Mouse (Mus musculus) limb, embryonic 11.5 days (tissue): ENCODE data around the gene Zfp386. TPM values are rescaled to one million over a fixed set of nuclear protein-coding genes. Genes with fewer than 3 reads are reported as not detected.

ENCODE experiments used
- ATAC-seq: fragments of 200-750 bp; cut with Nextera tagmentation; 2 replicates; pipeline ENCODE4 v1.8.0; 2017; ENCODE audit warnings: low read depth; ENCODE audit not compliant: insufficient number of reproducible peaks, low FRiP score, low TSS enrichment
- DNase-seq: peaks from one replicate; pipeline ENCODE4 v3.0.0-alpha.2; 2015; ENCODE audit warnings: low spot score
- H3K27ac ChIP-seq: fragments of 300-500 bp; sonication (generic); replicated peaks from 2 replicates; pipeline ENCODE4 v1.5.1; 2014; ENCODE audit warnings: low read depth, mild to moderate bottlenecking, low read length
- H3K27me3 ChIP-seq: fragments of 300-500 bp; sonication (generic); 2 replicates; pipeline ENCODE4 v1.6.1; 2014; ENCODE audit warnings: mild to moderate bottlenecking, low read length, mixed read lengths; ENCODE audit not compliant: control insufficient read depth, insufficient read depth
- H3K36me3 ChIP-seq: fragments of 300-500 bp; sonication (generic); 2 replicates; pipeline ENCODE4 v1.6.1; 2014; ENCODE audit warnings: mild to moderate bottlenecking, low read length, moderate library complexity, mixed read lengths; ENCODE audit not compliant: control insufficient read depth, insufficient read depth
- H3K4me1 ChIP-seq: fragments of 300-500 bp; sonication (generic); 2 replicates; pipeline ENCODE4 v1.6.1; 2014; ENCODE audit warnings: low read length, mixed read lengths; ENCODE audit not compliant: control insufficient read depth, insufficient read depth
- H3K4me2 ChIP-seq: fragments of 300-500 bp; sonication (generic); 2 replicates; pipeline ENCODE4 v1.6.1; 2014; ENCODE audit warnings: low read depth, mild to moderate bottlenecking, moderate library complexity; ENCODE audit not compliant: severe bottlenecking
- H3K4me3 ChIP-seq: fragments of 300-500 bp; sonication (generic); 2 replicates; pipeline ENCODE4 v1.5.1; 2014; ENCODE audit warnings: low read depth, low read length
- H3K9ac ChIP-seq: fragments of 300-500 bp; sonication (generic); 2 replicates; pipeline ENCODE4 v1.6.1; 2014; ENCODE audit warnings: mild to moderate bottlenecking, low read length
- H3K9me3 ChIP-seq: fragments of 300-500 bp; sonication (generic); 2 replicates; pipeline ENCODE4 v1.6.1; 2016; ENCODE audit warnings: low read length; ENCODE audit not compliant: control insufficient read depth
- WGBS: fragments of 180-500 bp; shearing (Covaris S2); extraction: QIAGEN DNeasy Blood & Tissue Kit; methylation state at CpG from one replicate; pipeline ENCODE4 v1.1.7; 2014; 5-methylcytosine and 5-hydroxymethylcytosine counted together
- polyA plus RNA-seq: library from polyadenylated mRNA; unstranded; fragments of >200 nt; fragmentation: Nextera tagmentation; extraction: Ambion mirVana; gene quantifications from 2 replicates; pipeline ENCODE4 v1.2.1, GENCODE M21; 2014

The Zfp386 gene
- polyA plus RNA-seq, 1 experiment from 2014 or later: 61.2 TPM

DNA sequence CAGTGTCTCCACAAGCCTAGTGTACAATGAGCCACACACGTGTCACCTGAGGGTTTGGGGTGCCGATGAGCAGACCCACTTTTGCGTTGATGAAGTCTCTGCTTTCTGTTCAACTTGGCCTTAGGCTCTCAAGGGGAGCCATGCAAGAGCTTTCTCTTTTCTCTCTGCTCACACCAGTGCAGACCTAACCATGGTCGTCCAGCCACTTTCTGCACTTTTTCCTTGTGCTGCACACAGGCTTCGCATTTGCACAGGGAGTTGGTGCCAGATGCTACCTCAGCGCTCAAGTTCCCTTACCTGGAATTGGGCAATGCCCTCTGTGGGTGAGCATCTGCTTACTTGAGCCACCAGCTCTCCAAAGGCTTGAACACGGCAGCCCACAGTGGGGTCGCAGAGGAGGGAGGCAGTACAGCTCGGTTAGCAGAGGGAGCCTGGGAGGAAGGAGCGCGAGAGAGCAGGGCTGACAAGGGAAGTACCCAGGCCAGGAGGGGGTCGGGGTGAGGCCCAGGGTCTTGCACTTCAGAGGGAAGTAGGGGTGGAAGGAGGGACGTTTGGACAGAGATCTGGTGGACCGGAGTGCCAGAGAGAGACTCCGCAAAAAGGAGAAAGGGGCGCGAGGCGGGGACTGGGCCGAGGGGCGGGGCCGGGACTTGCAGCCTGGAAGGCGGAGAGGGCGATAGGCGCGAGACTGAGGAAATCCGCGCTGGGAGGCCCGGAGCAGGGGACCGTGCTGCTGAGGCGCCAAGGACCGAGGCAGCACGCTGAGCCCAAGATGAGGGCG lies 29.7 kb downstream of the Zfp386 start, which contains the start of gene Vipr2:
Gene Vipr2, plus strand, starts transcription at position 653 of the 781 bp plus-strand sequence.
- H3K36me3 ChIP-seq: no peaks in the 10 kb centered on the region
- H3K9me3 ChIP-seq: no peaks in the 10 kb centered on the region
- peak within 1 kb of the TSS; percentile 50 for H3K4me3 ChIP-seq
- 6% methylated on average over 33 of the region's 33 CpGs for WGBS
- DNase-seq: peak; percentile 86
- peaks cover 5% of the 10 kb centered on the region; the same call in 1 of the 2 replicates for H3K27me3 ChIP-seq
- peak; percentile 93 for ATAC-seq
- peak within 1 kb of the TSS; percentile 90 for H3K4me2 ChIP-seq
- H3K27ac ChIP-seq: no peak within 1 kb of the TSS
- H3K9ac ChIP-seq: peak within 1 kb of the TSS; percentile 67
- no peaks in the 10 kb centered on the region for H3K4me1 ChIP-seq

DNA sequence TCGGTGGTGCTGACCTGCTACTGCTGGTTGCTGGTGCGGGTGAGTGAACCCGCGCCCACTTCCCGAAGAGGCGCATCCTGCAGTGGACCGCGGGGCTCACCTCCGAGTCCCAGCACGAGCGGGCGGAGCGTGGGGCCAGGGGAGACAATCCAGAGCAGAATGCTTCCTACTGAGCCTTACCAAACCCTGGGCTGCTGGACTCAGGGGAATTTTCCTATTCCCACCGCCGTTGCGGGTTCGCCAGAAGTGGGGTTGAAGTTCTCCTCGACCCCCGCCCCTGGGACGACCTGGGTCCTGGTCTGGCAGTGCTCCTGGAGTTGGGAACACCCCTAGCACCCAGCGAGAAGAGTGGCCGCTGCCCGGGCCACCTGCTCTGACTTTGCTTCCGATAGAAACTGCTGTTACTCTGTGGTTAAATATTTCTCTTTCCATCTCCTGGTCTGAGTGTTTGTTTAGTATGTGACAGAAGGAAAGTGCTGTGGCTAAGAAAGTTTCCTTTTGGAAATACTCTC lies 30.4 kb downstream of the Zfp386 start:
- no peak for ATAC-seq
- no peak for DNase-seq
- no peaks in the 10 kb centered on the region for H3K4me1 ChIP-seq
- no peaks in the 10 kb centered on the region for H3K9me3 ChIP-seq
- H3K36me3 ChIP-seq: no peaks in the 10 kb centered on the region
- peak overlapping the region; percentile 67 for H3K9ac ChIP-seq
- no peak overlapping the region for H3K27ac ChIP-seq
- peak overlapping the region; percentile 90 for H3K4me2 ChIP-seq
- under 1% methylated on average over 24 of the region's 24 CpGs for WGBS
- H3K27me3 ChIP-seq: peaks cover 5% of the 10 kb centered on the region; the same call in 1 of the 2 replicates
- peak overlapping the region; percentile 50 for H3K4me3 ChIP-seq

DNA sequence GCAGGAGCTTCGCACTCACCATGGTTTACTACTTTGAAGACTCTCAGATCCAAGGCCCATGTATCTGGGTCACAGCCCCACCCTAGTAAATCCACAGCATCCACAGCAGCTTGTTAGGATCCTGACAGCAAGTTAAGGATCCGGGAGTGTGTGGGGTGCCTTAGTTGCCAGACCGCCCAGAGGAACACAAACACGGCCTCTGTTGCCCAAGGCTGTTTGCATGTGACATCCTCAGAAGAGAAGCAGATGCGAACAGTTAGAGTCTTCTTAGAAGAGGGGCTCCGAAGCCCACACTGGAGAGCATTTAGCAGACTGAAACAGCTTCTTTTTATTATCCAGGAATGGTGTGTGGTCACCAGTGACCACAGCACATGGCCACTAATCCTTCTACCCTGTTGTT lies 35.6 kb downstream of the Zfp386 start:
- Histone ChIP-seq H3K4me1 (no peaks in the 10 kb centered on the region), H3K27me3 (peaks cover 3% of the 10 kb centered on the region; the same call in 1 of the 2 replicates), H3K27ac (no peak overlapping the region), H3K36me3 (no peaks in the 10 kb centered on the region), H3K9me3 (no peaks in the 10 kb centered on the region), H3K9ac (no peak overlapping the region), H3K4me2 (no peak overlapping the region), H3K4me3 (no peak overlapping the region)
- DNase-seq (no peak), ATAC-seq (no peak)
- WGBS: 68% methylated on average over 6 of the region's 6 CpGs

DNA sequence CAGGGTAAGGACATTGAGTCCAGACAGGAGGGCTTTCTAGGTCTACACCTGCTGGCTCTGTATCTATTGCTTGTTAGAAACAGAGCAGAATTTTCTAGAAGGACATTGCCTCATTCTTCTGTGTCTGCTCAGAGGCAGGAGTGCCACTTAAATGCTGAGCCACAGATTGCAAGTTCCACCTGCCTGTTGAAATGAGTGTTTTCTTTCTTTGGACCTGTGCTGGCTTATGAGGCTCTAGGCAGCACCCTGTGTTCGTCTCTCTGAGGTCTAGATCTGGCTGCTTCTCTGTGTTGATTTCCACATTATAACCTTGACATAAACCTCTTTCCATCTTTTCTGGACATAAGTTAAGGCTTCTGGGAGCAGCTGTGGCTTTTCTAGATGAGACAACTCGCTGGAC lies 36.8 kb downstream of the Zfp386 start:
- WGBS: 82% methylated on average over 2 of the region's 2 CpGs
- ATAC-seq (no peak), DNase-seq (no peak)
- Histone ChIP-seq H3K4me1 (no peaks in the 10 kb centered on the region), H3K4me2 (no peak overlapping the region), H3K9me3 (no peaks in the 10 kb centered on the region), H3K9ac (no peak overlapping the region), H3K27me3 (no peaks in the 10 kb centered on the region), H3K27ac (no peak overlapping the region), H3K4me3 (no peak overlapping the region), H3K36me3 (no peaks in the 10 kb centered on the region)

DNA sequence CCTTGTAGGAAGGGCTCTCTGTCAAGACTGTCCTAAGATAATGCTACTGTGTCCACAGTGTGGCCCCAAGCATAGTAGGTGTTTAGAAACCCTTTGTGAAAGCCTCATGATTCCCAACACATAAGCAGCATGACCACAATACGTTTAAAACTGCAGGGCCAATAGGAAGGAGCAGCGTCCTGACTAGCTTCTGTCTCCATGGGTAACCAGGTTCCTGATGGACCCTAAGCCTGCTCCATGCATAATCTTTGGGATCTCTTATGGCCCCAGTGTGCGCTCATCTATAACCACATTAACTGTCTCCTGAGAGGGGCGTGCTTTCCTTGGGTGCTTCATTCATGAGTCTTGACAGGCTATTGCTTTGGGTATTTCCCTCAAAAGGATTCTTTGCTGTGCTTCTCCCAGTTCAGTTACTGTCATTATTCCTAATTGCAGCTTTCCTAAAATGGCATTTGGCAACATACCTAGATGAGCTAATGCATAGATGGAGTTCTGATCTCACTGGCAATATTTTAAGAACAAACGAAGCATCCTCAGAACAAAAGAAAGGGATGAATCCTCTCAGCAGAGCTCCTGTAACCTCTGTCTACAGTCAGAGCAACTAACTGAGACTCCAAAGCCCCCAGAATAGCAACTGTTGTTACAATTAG lies 39.6 kb downstream of the Zfp386 start:
- Histone ChIP-seq H3K27ac (no peak overlapping the region), H3K4me1 (no peaks in the 10 kb centered on the region), H3K27me3 (no peaks in the 10 kb centered on the region), H3K4me3 (no peak overlapping the region), H3K4me2 (no peak overlapping the region), H3K9me3 (no peaks in the 10 kb centered on the region), H3K9ac (no peak overlapping the region), H3K36me3 (no peaks in the 10 kb centered on the region)
- 88% methylated on average over 5 of the region's 5 CpGs for WGBS
- ATAC-seq (no peak), DNase-seq (no peak)

DNA sequence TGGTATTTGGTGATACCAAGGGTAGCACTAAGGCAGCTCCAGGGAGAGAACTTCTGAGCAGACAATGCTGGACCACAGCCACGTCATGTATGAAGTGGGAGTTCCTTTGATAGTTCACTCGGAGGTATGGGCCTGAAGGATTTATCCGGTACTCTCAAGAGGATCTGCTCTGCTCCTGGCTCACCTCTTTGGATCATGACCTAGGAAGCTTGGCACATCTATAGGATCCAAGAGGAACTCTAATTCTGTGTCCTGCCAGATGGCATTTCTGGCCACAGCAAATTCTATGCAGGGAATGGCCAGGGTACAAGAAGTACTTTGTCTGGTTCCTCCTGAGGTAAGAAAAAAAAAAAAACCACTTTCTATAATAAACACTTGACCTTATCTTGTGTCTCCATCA lies 42.3 kb downstream of the Zfp386 start:
- no peaks in the 10 kb centered on the region for H3K27me3 ChIP-seq
- no peaks in the 10 kb centered on the region for H3K9me3 ChIP-seq
- no peak overlapping the region for H3K9ac ChIP-seq
- no peak for ATAC-seq
- 94% methylated on average over 3 of the region's 3 CpGs for WGBS
- DNase-seq: no peak
- H3K4me1 ChIP-seq: no peaks in the 10 kb centered on the region
- no peak overlapping the region for H3K4me3 ChIP-seq
- no peak overlapping the region for H3K4me2 ChIP-seq
- no peak overlapping the region for H3K27ac ChIP-seq
- no peaks in the 10 kb centered on the region for H3K36me3 ChIP-seq

DNA sequence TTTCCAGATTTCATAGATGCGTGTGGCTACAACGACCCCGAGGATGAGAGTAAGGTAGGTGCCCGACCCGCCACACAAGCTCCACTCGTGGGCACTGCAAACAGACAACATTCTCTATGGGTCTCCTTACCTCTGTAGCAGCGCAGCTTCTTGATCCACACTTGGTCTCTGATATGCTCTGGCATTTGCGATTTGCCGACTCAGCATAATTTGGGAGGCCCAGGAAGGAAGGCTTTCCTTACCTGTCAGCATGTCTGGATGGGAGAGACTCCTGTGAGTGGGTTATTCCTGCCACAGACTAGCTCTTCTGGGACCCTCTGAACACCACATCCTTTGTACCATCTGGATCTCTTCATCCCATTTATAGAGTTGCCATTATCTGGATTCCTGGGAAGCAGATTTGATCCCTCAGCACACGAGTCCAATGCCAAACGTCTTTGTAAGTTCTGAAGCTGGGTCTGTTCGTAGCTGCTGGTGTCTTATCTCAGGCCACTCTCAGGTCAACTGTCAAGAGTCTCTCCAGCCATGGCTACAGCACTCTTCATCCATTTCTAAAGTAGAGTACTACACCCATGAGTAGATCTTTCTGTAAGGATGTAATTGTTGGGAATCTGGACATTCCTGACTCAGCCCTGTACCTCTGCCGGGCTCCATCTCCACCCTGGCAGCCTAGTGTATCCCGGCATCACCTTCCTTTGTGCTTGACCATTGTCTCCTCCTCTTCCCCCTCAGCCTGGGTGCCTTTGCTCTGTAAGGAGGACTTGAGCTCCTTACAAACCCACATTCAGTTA lies 47.4 kb downstream of the Zfp386 start:
- ATAC-seq: no peak
- no peak overlapping the region for H3K27ac ChIP-seq
- DNase-seq: no peak
- no peak overlapping the region for H3K4me3 ChIP-seq
- H3K9ac ChIP-seq: no peak overlapping the region
- H3K27me3 ChIP-seq: no peaks in the 10 kb centered on the region
- 89% methylated on average over 14 of the region's 14 CpGs for WGBS
- H3K36me3 ChIP-seq: no peaks in the 10 kb centered on the region
- H3K9me3 ChIP-seq: no peaks in the 10 kb centered on the region
- no peaks in the 10 kb centered on the region for H3K4me1 ChIP-seq
- no peak overlapping the region for H3K4me2 ChIP-seq

DNA sequence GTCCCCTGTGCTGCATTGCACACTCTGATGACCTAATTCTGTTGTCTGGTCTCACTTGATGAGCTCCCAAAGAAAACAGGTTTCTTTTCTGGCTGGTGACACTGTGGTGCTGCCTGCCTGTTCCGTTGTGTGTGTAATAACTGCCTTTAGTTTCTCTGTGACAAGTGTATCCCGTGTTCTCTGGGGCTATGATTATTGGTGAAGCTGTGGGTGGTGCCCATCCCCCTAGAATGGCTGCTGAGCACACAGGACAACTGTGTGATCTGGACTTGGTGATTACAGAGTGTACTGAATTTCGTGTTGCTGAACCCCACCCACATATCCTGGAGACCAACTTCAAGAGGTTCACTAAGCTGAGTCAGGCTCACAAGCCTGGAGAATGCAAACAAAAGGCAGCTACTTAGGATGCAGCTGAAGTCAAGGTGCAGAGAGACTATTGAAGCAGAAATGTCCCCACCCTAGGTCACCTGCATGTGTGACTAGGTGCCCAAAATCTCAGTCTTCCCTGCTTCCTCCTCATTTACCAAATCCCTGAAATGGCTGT lies 48.9 kb downstream of the Zfp386 start:
- WGBS: 73% methylated on average over 3 of the region's 3 CpGs
- Histone ChIP-seq H3K36me3 (no peaks in the 10 kb centered on the region), H3K27me3 (no peaks in the 10 kb centered on the region), H3K4me3 (no peak overlapping the region), H3K27ac (no peak overlapping the region), H3K4me1 (no peaks in the 10 kb centered on the region), H3K9ac (no peak overlapping the region), H3K4me2 (no peak overlapping the region), H3K9me3 (no peaks in the 10 kb centered on the region)
- no peak for ATAC-seq
- DNase-seq: no peak
